Mouse (Mus musculus): ENCODE data around the gene 9130409I23Rik.

- TF ChIP-seq CTCF (IDR thresholded peaks at IDR 0.05; ENCODE audit: control insufficient read depth, insufficient read depth, insufficient replicate concordance, low read depth, low read length): no peak
- TF ChIP-seq POLR2A (IDR thresholded peaks at IDR 0.05; ENCODE audit: control insufficient read depth, low read depth, low read length): no peak
These were observed 1.9 kb downstream of the 9130409I23Rik start for GRCm38 (mm10) chr1:181052898-181053297.
